Mouse (Mus musculus) stomach, embryonic 14.5 days (tissue): ENCODE measurements around the gene Cabin1. TPM values are rescaled to one million over a fixed set of nuclear protein-coding genes. Genes with fewer than 3 reads are reported as not detected.

Experiments used
- ATAC-seq: fragments of 200-750 bp; cut with Nextera tagmentation; 2 replicates; pipeline ENCODE4 v1.8.0; 2017; ENCODE audit warnings: low read depth, moderate TSS enrichment; ENCODE audit not compliant: insufficient number of reproducible peaks, insufficient read depth, low FRiP score
- H3K27ac ChIP-seq: fragments of 300-500 bp; sonication (generic); 2 replicates; pipeline ENCODE4 v1.5.1; 2014; ENCODE audit warnings: mild to moderate bottlenecking, low read length, moderate library complexity, mixed read lengths
- H3K27me3 ChIP-seq: fragments of 300-500 bp; sonication (generic); 2 replicates; pipeline ENCODE4 v1.6.1; 2014; ENCODE audit warnings: low read length, control low read depth, mixed read lengths; ENCODE audit not compliant: control insufficient read depth, insufficient read depth
- H3K36me3 ChIP-seq: fragments of 300-500 bp; sonication (generic); 2 replicates; pipeline ENCODE4 v1.6.1; 2014; ENCODE audit warnings: mild to moderate bottlenecking, control low read depth, low read length, moderate library complexity, mixed read lengths; ENCODE audit not compliant: control insufficient read depth, insufficient read depth
- H3K4me1 ChIP-seq: fragments of 300-500 bp; sonication (generic); 2 replicates; pipeline ENCODE4 v1.6.1; 2014; ENCODE audit warnings: low read length, control low read depth, mixed read lengths; ENCODE audit not compliant: control insufficient read depth, insufficient read depth
- H3K4me2 ChIP-seq: fragments of 300-500 bp; sonication (generic); replicated peaks from 2 replicates; pipeline ENCODE4 v1.6.1; 2014; ENCODE audit warnings: low read depth, low read length, control low read depth
- H3K4me3 ChIP-seq: fragments of 300-500 bp; sonication (generic); 2 replicates; pipeline ENCODE4 v1.5.1; 2014; ENCODE audit warnings: low read depth, low read length, control low read depth
- H3K9ac ChIP-seq: fragments of 300-500 bp; sonication (generic); replicated peaks from 2 replicates; pipeline ENCODE4 v1.6.1; 2014; ENCODE audit warnings: low read depth, mild to moderate bottlenecking, control low read depth, low read length, moderate library complexity, mixed read lengths
- H3K9me3 ChIP-seq: fragments of 300-500 bp; sonication (generic); 2 replicates; pipeline ENCODE4 v1.6.1; 2016; ENCODE audit warnings: low read depth, low read length, control low read depth; ENCODE audit not compliant: control insufficient read depth
- WGBS: fragments of 180-500 bp; shearing (Covaris S2); extraction: QIAGEN DNeasy Blood & Tissue Kit; methylation state at CpG from one replicate; pipeline ENCODE4 v1.1.7; 2014; 5-methylcytosine and 5-hydroxymethylcytosine counted together
- polyA plus RNA-seq: library from polyadenylated mRNA; unstranded; fragments of >200 nt; fragmentation: Nextera tagmentation; extraction: Ambion mirVana; gene quantifications from 2 replicates; pipeline ENCODE4 v1.2.1, GENCODE M21; 2014

Cabin1 gene
- polyA plus RNA-seq, 1 experiment from 2014 or later: 42.7 TPM

DNA sequence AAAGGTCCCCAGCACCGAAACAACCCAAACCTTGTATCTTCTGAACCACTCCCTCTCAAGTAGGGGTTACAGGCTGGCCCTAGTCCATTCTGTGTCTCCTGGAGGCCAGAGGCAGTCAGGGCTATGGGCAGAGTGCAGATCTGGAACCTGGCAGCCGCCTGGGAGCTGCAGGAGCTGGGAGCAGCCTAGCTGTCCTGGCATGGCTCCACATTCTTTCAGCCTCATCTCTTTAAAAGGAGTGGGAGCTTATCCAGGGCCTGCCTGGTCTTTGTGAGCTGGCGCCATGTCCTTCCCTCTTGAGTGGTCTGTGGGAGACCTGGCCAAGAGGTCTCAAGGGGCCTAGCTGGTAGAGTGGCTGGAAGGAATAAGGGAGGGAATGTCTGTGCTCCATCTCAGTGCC is 116.8 kb downstream of the Cabin1 start:
- 0 out of 2 replicates have a peak, but pooled peaks cover 9% of the 10 kb centered on the region for H3K4me1 ChIP-seq
- H3K27ac ChIP-seq: peak overlapping the region; percentile 61; the same call in 1 of the 2 replicates
- no peak for ATAC-seq
- H3K27me3 ChIP-seq: no peaks in the 10 kb centered on the region
- H3K9ac ChIP-seq: no peak overlapping the region
- H3K4me3 ChIP-seq: no peak overlapping the region
- no peak overlapping the region for H3K4me2 ChIP-seq
- no peaks in the 10 kb centered on the region for H3K9me3 ChIP-seq
- 75% methylated on average over 3 of the region's 3 CpGs for WGBS
- peaks cover 40% of the 10 kb centered on the region for H3K36me3 ChIP-seq

DNA sequence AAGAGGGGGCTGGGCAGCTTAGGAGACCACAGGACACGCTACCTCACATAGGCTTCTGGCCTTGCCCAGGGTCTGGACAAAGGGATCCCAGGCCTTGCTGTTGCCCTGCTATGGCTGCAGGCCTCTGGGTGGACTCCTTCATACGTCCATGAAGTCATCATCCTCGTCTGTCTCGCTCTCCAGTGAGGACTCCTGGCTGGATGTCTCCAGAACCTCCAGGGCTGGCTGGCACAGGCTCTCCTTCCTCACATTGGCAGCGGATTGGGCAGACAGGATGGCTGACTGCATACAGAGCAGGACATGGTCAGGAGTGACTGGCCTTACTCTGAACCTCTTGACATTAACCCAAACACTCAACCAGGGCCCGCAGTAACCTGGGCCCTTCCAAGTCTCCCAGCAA is 117.7 kb downstream of the Cabin1 start:
- no peak for ATAC-seq
- H3K27me3 ChIP-seq: no peaks in the 10 kb centered on the region

GRCm38 (mm10) chr10:75645616-75646015 is 118.5 kb downstream of the Cabin1 start:
- no peaks in the 10 kb centered on the region for H3K27me3 ChIP-seq

More for the DNA sequence above, 117.7 kb downstream of the Cabin1 start:
- WGBS: 91% methylated on average over 6 of the region's 6 CpGs
- no peak overlapping the region for H3K27ac ChIP-seq
- no peak overlapping the region for H3K4me2 ChIP-seq
- H3K36me3 ChIP-seq: peaks cover 31% of the 10 kb centered on the region; the same call in 1 of the 2 replicates
- no peak overlapping the region for H3K9ac ChIP-seq
- no peak overlapping the region for H3K4me3 ChIP-seq
- H3K9me3 ChIP-seq: no peaks in the 10 kb centered on the region
- H3K4me1 ChIP-seq: 0 out of 2 replicates have a peak, but pooled peaks cover 10% of the 10 kb centered on the region

DNA sequence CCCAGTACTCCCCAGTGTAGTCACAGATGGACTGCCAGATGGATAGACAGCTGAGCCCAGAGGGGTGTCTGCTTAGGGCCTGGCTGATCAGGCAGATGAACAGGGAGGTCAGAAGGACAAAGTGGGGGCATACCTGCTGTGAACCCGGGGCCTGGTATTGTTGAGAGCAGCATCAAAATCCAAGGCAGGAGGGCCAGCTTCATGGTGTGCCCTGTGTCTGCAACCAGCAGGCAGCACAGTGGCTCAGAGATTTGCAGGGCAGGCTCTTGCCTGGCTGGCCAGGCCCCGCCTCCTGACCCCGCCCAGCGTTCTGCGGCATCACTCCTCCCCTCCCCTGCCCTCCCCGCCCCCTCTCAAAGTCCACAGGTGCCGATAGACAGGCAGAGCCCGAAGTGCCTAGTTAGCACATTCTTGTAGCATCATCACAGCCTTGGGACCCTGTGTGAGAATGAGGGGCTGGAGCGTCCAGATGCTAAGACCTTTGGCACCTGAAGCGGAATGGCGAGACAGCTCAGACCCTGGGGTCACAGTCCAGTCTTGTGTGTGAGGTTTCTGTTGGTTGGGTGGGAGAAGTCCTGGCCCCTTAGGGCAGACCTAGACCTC is 120.3 kb downstream of the Cabin1 start, which contains the start of gene Susd2:
Susd2 (minus strand) TSS at position 268 of the 603 bp plus-strand sequence.
- Histone ChIP-seq H3K27ac (no peak within 1 kb of the TSS), H3K4me3 (no peak within 1 kb of the TSS), H3K4me1 (0 out of 2 replicates have a peak, but pooled peaks cover 10% of the 10 kb centered on the region), H3K9me3 (no peaks in the 10 kb centered on the region), H3K9ac (no peak within 1 kb of the TSS), H3K27me3 (no peaks in the 10 kb centered on the region), H3K4me2 (peak within 1 kb of the TSS; percentile 13; the same call in 1 of the 2 replicates), H3K36me3 (peaks cover 13% of the 10 kb centered on the region; the same call in 1 of the 2 replicates)
- 3% methylated on average over 11 of the region's 11 CpGs for WGBS
- ATAC-seq: peak; percentile 79

More at GRCm38 (mm10) chr10:75645616-75646015, 118.5 kb downstream of the Cabin1 start:
- Histone ChIP-seq H3K4me2 (no peak overlapping the region), H3K4me3 (no peak overlapping the region), H3K9ac (no peak overlapping the region), H3K36me3 (peaks cover 25% of the 10 kb centered on the region; the same call in 1 of the 2 replicates), H3K27ac (no peak overlapping the region), H3K4me1 (0 out of 2 replicates have a peak, but pooled peaks cover 10% of the 10 kb centered on the region), H3K9me3 (no peaks in the 10 kb centered on the region)
- WGBS: 91% methylated on average over 8 of the region's 8 CpGs
- ATAC-seq: no peak

- ATAC-seq: no peak
- Histone ChIP-seq H3K27ac (no peak overlapping the region), H3K4me2 (no peak overlapping the region), H3K9ac (no peak overlapping the region), H3K4me1 (0 out of 2 replicates have a peak, but pooled peaks cover 10% of the 10 kb centered on the region), H3K36me3 (0 out of 2 replicates have a peak, but pooled peaks cover 4% of the 10 kb centered on the region), H3K4me3 (no peak overlapping the region), H3K9me3 (no peaks in the 10 kb centered on the region), H3K27me3 (no peaks in the 10 kb centered on the region)
- WGBS: 75% methylated on average over 2 of the region's 2 CpGs
These were observed 121.2 kb downstream of the Cabin1 start for GRCm38 (mm10) chr10:75642891-75643290.

DNA sequence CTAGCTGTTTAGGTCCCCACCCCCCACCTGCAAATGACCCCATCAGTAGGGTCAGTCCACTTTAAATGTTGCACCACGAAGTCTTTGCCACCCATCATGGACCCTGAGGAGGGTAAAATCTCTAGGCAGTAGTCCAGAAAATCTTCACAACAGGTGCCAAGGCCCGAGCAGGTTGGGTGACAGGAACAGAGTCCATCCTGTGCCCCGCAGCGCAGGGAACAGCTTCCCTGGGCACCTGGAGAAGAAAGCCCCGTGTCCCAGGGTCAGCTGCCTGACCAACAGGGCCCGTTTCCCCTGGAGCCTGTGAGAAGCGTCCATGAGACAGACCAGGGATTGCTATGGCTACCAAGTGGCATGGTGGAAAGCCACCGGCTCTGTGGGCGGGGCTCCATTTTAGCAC is 121.7 kb downstream of the Cabin1 start:
- H3K9me3 ChIP-seq: no peaks in the 10 kb centered on the region
- 0 out of 2 replicates have a peak, but pooled peaks cover 4% of the 10 kb centered on the region for H3K36me3 ChIP-seq
- H3K4me1 ChIP-seq: 0 out of 2 replicates have a peak, but pooled peaks cover 10% of the 10 kb centered on the region
- ATAC-seq: no peak
- H3K27me3 ChIP-seq: no peaks in the 10 kb centered on the region
- H3K27ac ChIP-seq: no peak overlapping the region
- no peak overlapping the region for H3K4me2 ChIP-seq
- WGBS: 80% methylated on average over 9 of the region's 9 CpGs
- no peak overlapping the region for H3K9ac ChIP-seq
- no peak overlapping the region for H3K4me3 ChIP-seq

DNA sequence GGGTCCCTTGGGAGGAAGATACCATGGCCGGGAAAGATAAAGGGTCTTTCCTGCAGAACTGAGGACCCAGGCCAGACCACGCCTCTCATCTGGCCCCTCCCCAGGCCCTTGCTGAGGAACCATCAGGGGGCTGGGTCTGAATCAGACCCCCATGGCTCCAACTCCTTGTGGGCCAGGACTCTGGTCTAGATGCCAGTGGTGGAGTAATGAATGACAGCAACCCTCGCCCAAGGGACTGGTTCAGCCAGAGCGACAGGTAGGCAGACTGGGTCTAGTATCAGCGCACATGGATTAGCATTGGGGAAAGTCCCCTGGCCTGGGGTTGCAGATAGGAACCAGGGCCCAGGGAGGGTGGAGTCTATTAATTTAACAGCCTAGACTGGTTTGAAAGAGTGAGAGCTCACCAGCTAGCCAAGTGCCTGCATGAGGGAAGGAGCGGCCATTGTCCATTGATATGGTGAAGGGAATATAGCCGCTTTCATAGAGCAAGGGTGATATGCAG is 122.4 kb downstream of the Cabin1 start:
- Histone ChIP-seq H3K4me1 (0 out of 2 replicates have a peak, but pooled peaks cover 10% of the 10 kb centered on the region), H3K36me3 (0 out of 2 replicates have a peak, but pooled peaks cover 4% of the 10 kb centered on the region), H3K4me3 (no peak overlapping the region), H3K27ac (no peak overlapping the region), H3K9ac (no peak overlapping the region), H3K27me3 (no peaks in the 10 kb centered on the region), H3K4me2 (no peak overlapping the region), H3K9me3 (no peaks in the 10 kb centered on the region)
- WGBS: 86% methylated on average over 7 of the region's 7 CpGs
- ATAC-seq: no peak

- no peak overlapping the region for H3K4me2 ChIP-seq
These were observed 126.4 kb downstream of the Cabin1 start for GRCm38 (mm10) chr10:75637711-75638110.

More at GRCm38 (mm10) chr10:75637711-75638110, 126.4 kb downstream of the Cabin1 start:
- Histone ChIP-seq H3K9me3 (no peaks in the 10 kb centered on the region), H3K27me3 (no peaks in the 10 kb centered on the region), H3K9ac (no peak overlapping the region), H3K4me1 (0 out of 2 replicates have a peak, but pooled peaks cover 3% of the 10 kb centered on the region), H3K27ac (no peak overlapping the region), H3K36me3 (no peaks in the 10 kb centered on the region), H3K4me3 (no peak overlapping the region)
- WGBS: 85% methylated on average over 11 of the region's 11 CpGs
- ATAC-seq: no peak
